Mouse (Mus musculus) forebrain, embryonic 16.5 days (tissue): ENCODE measurements around the gene Nrg4. TPM values are rescaled to one million over a fixed set of nuclear protein-coding genes. Genes with fewer than 3 reads are reported as not detected.

ENCODE experiments used
- ATAC-seq: fragments of 200-750 bp; cut with Nextera tagmentation; 2 replicates; pipeline ENCODE4 v1.8.0; 2017; ENCODE audit warnings: mild to moderate bottlenecking, moderate library complexity
- H3K27ac ChIP-seq: fragments of 300-500 bp; sonication (generic); 2 replicates; pipeline ENCODE4 v1.5.1; 2014; ENCODE audit warnings: low read length, control low read depth
- H3K27me3 ChIP-seq: fragments of 300-500 bp; sonication (generic); replicated peaks from 2 replicates; pipeline ENCODE4 v1.6.1; 2014; ENCODE audit warnings: low read length; ENCODE audit not compliant: control insufficient read depth, insufficient read depth
- H3K36me3 ChIP-seq: fragments of 300-500 bp; sonication (generic); 2 replicates; pipeline ENCODE4 v1.6.1; 2014; ENCODE audit not compliant: control insufficient read depth, insufficient read depth
- H3K4me1 ChIP-seq: fragments of 300-500 bp; sonication (generic); replicated peaks from 2 replicates; pipeline ENCODE4 v1.6.1; 2014; ENCODE audit warnings: low read length; ENCODE audit not compliant: control insufficient read depth, insufficient read depth
- H3K4me2 ChIP-seq: fragments of 300-500 bp; sonication (generic); 2 replicates; pipeline ENCODE4 v1.6.1; 2014; ENCODE audit warnings: mild to moderate bottlenecking, low read length, control low read depth
- H3K4me3 ChIP-seq: fragments of 300-500 bp; sonication (generic); replicated peaks from 2 replicates; pipeline ENCODE4 v1.5.1; 2014; ENCODE audit warnings: mild to moderate bottlenecking, low read length, control low read depth
- H3K9ac ChIP-seq: fragments of 300-500 bp; sonication (generic); replicated peaks from 2 replicates; pipeline ENCODE4 v1.6.1; 2014; ENCODE audit warnings: low read depth, low read length, control low read depth
- H3K9me3 ChIP-seq: fragments of 300-500 bp; sonication (generic); 2 replicates; pipeline ENCODE4 v1.6.1; 2016; ENCODE audit warnings: low read length; ENCODE audit not compliant: control insufficient read depth
- WGBS: fragments of 180-500 bp; shearing (Covaris S2); extraction: QIAGEN DNeasy Blood & Tissue Kit; methylation state at CpG from one replicate; pipeline ENCODE4 v1.1.7; 2014; 5-methylcytosine and 5-hydroxymethylcytosine counted together
- polyA plus RNA-seq: library from polyadenylated mRNA; unstranded; fragments of >200 nt; fragmentation: Nextera tagmentation; extraction: Ambion mirVana; gene quantifications from 2 replicates; pipeline ENCODE4 v1.2.1, GENCODE M21; 2015

Gene Nrg4
- polyA plus RNA-seq, 1 experiment from 2014 or later = 1.6 TPM

DNA sequence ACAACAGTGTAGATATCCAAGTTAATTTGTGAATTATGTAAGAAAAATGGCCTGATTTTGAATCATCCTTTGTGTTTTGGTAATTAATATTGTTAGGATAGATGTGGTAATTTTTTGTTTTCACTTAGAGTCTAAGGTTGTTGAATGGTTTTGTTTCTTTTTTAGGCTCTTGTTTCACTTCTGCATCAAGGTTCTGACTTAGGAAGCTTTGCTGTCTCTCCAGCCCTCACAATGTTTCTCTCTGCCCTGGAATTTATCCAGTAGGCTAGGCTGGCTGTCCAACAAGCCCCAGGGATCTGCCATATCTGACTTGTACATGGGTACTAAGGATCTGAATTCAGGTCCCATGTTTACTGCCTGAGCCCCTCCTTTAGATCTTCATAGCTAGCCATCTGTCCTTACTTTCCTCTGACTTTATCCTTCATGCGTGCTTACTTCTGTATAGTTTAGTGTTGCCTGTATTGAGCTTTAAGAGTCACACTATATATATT lies 154.4 kb downstream of the Nrg4 start:
- H3K9me3 ChIP-seq = no peaks in the 10 kb centered on the region
- H3K27me3 ChIP-seq = no peaks in the 10 kb centered on the region
- 98% methylated on average over 1 of the region's 1 CpGs for WGBS
- no peak for ATAC-seq
- H3K27ac ChIP-seq = no peak overlapping the region
- no peak overlapping the region for H3K4me2 ChIP-seq
- H3K36me3 ChIP-seq = 0 out of 2 replicates have a peak, but pooled peaks cover 4% of the 10 kb centered on the region
- no peaks in the 10 kb centered on the region for H3K4me1 ChIP-seq
- H3K9ac ChIP-seq = no peak overlapping the region
- no peak overlapping the region for H3K4me3 ChIP-seq

DNA sequence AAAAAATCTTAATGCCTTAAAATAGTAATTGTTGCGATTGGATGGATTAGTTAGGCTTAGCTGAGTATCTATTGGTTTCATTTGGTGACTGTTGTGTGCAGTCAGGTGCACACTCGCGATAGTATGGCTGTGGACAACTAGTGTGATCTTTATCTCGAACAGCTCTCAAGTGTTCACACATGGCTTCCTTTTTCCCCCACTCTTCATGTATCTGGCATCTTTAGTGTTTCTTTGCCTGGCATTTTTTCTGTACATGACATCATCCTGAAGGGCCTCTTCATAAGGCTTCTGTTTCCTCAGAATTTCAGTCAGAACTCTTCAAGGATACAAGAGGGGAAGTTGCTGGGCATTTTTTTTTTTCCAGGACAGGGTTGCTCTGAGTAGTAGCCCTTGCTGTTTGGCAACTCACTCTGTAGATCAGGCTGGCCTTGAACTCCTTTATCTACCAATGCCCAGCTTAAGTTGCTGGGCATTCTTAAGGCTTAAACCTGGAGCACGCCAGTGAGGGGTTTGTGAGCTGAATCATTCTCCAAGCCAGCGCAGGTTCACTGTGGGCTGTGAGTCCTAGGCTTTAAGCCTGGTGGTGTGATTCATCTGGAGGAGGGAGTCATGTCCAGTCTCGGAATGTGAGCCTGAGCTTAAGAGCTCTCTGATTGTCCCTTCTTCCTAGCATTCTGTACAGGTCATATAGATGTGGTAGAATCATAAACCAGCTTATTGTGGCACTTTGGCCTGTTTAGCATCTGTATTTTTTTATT lies 155.8 kb downstream of the Nrg4 start:
- ATAC-seq = no peak
- 0 out of 2 replicates have a peak, but pooled peaks cover 4% of the 10 kb centered on the region for H3K36me3 ChIP-seq
- 89% methylated on average over 7 of the region's 7 CpGs for WGBS
- no peak overlapping the region for H3K9ac ChIP-seq
- H3K4me3 ChIP-seq = no peak overlapping the region
- H3K4me2 ChIP-seq = no peak overlapping the region
- H3K27ac ChIP-seq = no peak overlapping the region
- H3K9me3 ChIP-seq = no peaks in the 10 kb centered on the region
- no peaks in the 10 kb centered on the region for H3K4me1 ChIP-seq
- no peaks in the 10 kb centered on the region for H3K27me3 ChIP-seq

Other genes starting within 250 kb of the Nrg4 start
- 36.0 and 39.7 TPM in 2 replicates for gene Ube2q2, start 178.0 kb downstream of the Nrg4 start, polyA plus RNA-seq
- 91.4 and 93.5 TPM in 2 replicates for gene Fbxo22, start 117.9 kb downstream of the Nrg4 start, polyA plus RNA-seq
- 2.1 and 3.0 TPM in 2 replicates for gene Tmem266, start 69 bp upstream of the Nrg4 start, polyA plus RNA-seq
- gene Etfa, start 185.4 kb upstream of the Nrg4 start, polyA plus RNA-seq = 87.3 and 93.0 TPM in 2 replicates
- gene Isl2, start 211.8 kb upstream of the Nrg4 start, polyA plus RNA-seq = 0.18 and 0.37 TPM in 2 replicates